ENCODE assay signal across 20 mouse cellular contexts in the genomic region with DNA sequence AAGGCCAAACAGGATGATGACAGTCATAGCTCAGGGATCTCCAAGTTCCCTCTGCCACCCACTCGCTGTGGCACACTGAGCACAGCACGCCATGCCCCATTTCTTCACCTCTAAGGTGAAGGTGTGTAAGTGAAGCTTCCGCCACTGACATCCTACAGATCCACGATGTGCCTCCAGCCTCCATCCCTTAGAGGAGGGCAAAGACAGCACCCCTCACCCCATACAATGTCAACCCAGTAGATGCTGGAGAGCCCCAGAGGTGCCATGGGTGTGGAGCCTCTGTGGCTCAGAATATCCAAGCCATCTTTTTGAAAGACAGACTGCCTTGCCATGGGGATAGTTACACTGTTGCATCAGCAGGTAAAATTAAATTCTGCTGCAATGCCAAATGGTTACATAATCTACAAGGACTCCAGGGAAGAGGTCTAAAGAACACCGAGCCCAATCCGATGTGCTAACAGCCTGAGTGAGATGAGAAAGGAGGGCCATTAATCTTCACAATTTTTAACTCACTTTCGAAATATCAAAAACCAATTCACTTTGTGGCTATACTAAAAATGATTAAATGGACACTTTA. TPM values are rescaled to one million over a fixed set of nuclear protein-coding genes. Genes with fewer than 3 reads are reported as not detected.
DNase-seq lines count a peak whose midpoint lies in the region; TF ChIP-seq lines count a peak whose summit lies in the region.
"Had no signal": no experiment of that assay in that cellular context is flagged by ENCODE, and none has a peak within 500 bp of the region (broad histone marks: within the 10 kb centered on the region; RNA-seq: fewer than 3 reads in every experiment).

No protein-coding gene starts in this region.

- intact Hi-C loops in heart, adult 2 months (cut with DNase I), result no loop called here
- intact Hi-C loops in heart, postnatal 25 days (cut with DNase I), result no loop called here

- no peak for TF ChIP-seq CTCF in heart, adult 2 months (IDR thresholded peaks at IDR 0.05)

- no peak overlapping the region for H3K9ac ChIP-seq in heart, adult 2 months (ENCODE audit: low read depth, low read length)
- H3K9ac ChIP-seq: embryonic facial prominence, embryonic 13.5 days; forebrain, postnatal 0 days; hindbrain, embryonic 13.5 days; liver, embryonic 13.5 days; lung, embryonic 15.5 days; midbrain, embryonic 12.5 days had no signal

- H3K36me3 ChIP-seq in heart, adult 2 months (ENCODE audit: control insufficient read depth, insufficient read depth, low read length), result no peaks in the 10 kb centered on the region
- H3K36me3 ChIP-seq: limb, embryonic 10.5 days; lung, embryonic 15.5 days had no signal

- no peak for TF ChIP-seq POLR2A in heart, adult 2 months (IDR thresholded peaks at IDR 0.05; ENCODE audit: insufficient read depth, low read depth, low read length)

- DNase-seq in heart, adult 2 months, result peak in 1 of 2 experiments; percentile 19
- DNase-seq in heart, postnatal 25 days (ENCODE audit: low spot score), result no peak
- peak; percentile 76 for DNase-seq in kidney, adult 9 months
- DNase-seq in kidney, postnatal 4 days, result no peak
- DNase-seq in brain, adult 2 months (ENCODE audit: low read depth, low spot score), result peak; percentile 69
- DNase-seq in fat pad, adult 2 months (ENCODE audit: extremely low read depth, low read depth, low spot score), result peak; percentile 34
- DNase-seq in T-cell, adult 2 months (ENCODE audit: low spot score), result no peak
- DNase-seq: cerebellum, postnatal 14 days; forebrain, postnatal 0 days; liver, embryonic 13.5 days; retina, postnatal 1 day; thymus, postnatal 14 days had no signal

- H3K79me2 ChIP-seq in heart, adult 2 months (replicated peaks; ENCODE audit: control insufficient read depth, insufficient read depth, low read length), result no peaks in the 10 kb centered on the region

- no peak for TF ChIP-seq EP300 in heart, adult 2 months (IDR thresholded peaks at IDR 0.05; ENCODE audit: insufficient read depth, low read depth, low read length)

- WGBS in heart, adult 2 months, result 83% methylated on average over 7 of the region's 7 CpGs

- H3K27me3 ChIP-seq in heart, adult 2 months (ENCODE audit: control insufficient read depth, insufficient read depth, low read length), result no peaks in the 10 kb centered on the region
- H3K27me3 ChIP-seq: embryonic facial prominence, embryonic 13.5 days; hindbrain, embryonic 13.5 days; liver, embryonic 13.5 days; lung, embryonic 15.5 days; midbrain, embryonic 12.5 days had no signal

- peak overlapping the region; percentile 52 for H3K27ac ChIP-seq in heart, adult 2 months
- H3K27ac ChIP-seq: embryonic facial prominence, embryonic 13.5 days; hindbrain, embryonic 13.5 days; limb, embryonic 10.5 days; liver, embryonic 13.5 days; midbrain, embryonic 12.5 days; stomach, postnatal 0 days had no signal

- H3K4me1 ChIP-seq in heart, adult 2 months (ENCODE audit: control insufficient read depth, insufficient read depth, low read length), result peaks cover 8% of the 10 kb centered on the region; the same call in 1 of the 2 replicates
- H3K4me1 ChIP-seq: hindbrain, embryonic 13.5 days; midbrain, embryonic 12.5 days had no signal

- H3K4me3 ChIP-seq in heart, adult 2 months, result no peak overlapping the region
- H3K4me3 ChIP-seq: embryonic facial prominence, embryonic 13.5 days; hindbrain, embryonic 13.5 days; limb, embryonic 10.5 days; liver, embryonic 13.5 days; lung, embryonic 15.5 days; midbrain, embryonic 12.5 days had no signal

RNA-seq across cellular contexts. Expression of a gene that starts 23.1 kb away (rescaled TPM):
- 1 to 10 TPM; 2.9 to 5.1 TPM for total RNA-seq in heart, adult 2 months (2021)
- polyA plus RNA-seq in heart, adult 2 months (2012; rRNA removed), result 3.6 and 4.9 TPM in 2 replicates
- total RNA-seq in heart, postnatal 25 days (2021), result 1 to 10 TPM; 3.7 to 4.0 TPM

RNA-seq across cellular contexts. Expression of a gene that starts 55.8 kb away (rescaled TPM):
- not detected for total RNA-seq in heart, adult 2 months (2021)
- polyA plus RNA-seq in heart, adult 2 months (2012; rRNA removed), result 0.23 TPM in 1 of 2 replicates, not detected in the other
- total RNA-seq in heart, postnatal 25 days (2021), result not detected
- total RNA-seq: adrenal gland, adult 2 months; monocyte, adult 5-6 weeks had no signal
- polyA plus RNA-seq: adrenal gland, adult 2 months; limb, embryonic 10.5 days; liver, embryonic 13.5 days had no signal

Comparison
In these comparisons a context has a peak if more than half of its experiments do, and no peak if none do; other contexts are left out.
1. DNase-seq: peak in kidney, adult 9 months (single experiment), brain, adult 2 months (single experiment) and fat pad, adult 2 months (single experiment); none in heart, postnatal 25 days (single experiment), kidney, postnatal 4 days (0 of 2) and T-cell, adult 2 months (single experiment).